Mouse (Mus musculus) duodenum, adult 2 months (tissue): Measurements from ENCODE around the gene Olfr576. TPM values are rescaled to one million over a fixed set of nuclear protein-coding genes. Genes with fewer than 3 reads are reported as not detected.

Experiments used
- polyA plus RNA-seq: library from polyadenylated mRNA; depleted of rRNA; stranded (reverse); fragments of >200 nt; gene quantifications from 2 replicates; pipeline ENCODE4 v1.2.3, GENCODE M21; 2012; ENCODE audit warnings: low replicate concordance; rRNA removed

The Olfr576 gene
- not detected in 2 replicates for polyA plus RNA-seq

DNA sequence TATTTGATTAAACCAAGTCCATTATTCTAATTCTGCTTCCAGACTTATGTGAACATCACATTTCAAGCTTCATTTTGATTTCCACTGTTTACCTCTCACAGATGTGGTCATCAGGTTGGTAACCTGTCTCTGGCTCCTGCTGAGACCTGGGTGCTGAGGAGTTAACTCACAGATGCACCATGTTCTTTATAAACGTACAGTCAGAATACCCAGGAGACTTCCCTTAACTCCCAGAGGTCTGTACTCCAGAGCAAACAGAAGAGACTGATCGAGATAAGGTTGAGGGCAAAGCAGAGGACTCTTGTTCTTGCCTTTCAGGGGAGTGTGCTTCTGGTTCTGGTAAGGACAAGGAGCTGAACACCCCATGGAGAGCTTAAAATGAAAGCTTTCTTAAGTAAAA, at the start of gene Olfr576:
Gene Olfr576 (plus strand): TSS at position 301 of the 400 bp plus-strand sequence.

DNA sequence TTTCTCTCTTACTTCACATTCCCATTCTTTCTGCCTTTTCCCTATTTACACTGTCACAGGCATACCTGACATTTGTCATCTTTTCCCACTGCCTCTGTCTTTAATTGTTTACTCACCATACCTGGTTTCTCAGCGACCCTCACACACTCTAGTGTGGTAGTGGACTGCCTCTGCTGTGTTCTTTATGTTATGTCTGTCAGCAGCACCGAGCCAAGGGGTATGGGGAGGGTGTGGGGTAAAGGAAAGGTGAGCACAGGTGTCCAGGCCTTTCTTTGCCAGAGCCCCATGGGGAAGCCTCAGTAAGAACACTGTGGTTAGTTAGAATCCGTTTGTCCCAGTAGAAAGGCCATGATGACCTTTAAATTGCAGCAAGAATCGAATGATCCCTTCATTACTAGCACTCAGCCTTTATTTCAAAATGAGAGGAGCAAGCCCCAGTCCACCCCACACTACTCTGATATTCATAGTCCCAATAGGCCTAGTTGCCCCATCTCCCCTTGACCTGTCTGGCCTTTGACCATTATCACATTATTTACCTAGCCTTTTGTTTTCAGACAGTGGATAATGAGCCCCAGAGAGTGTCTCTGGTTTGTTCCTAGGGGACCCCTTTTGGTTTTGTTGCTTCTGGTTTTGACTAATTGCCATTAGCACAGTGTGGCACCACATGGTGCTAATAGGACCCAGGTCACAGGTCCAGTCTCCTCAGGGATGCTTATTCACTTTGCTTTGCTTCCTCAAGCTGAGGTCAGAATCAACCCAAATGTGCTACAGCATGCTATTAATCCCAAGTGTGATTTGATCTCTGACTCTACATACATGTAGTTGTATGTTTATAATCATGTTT, 45.2 kb upstream of the Olfr576 start, which contains the start of gene Olfr571:
Gene Olfr571 (minus strand): TSS at position 505 of the 844 bp plus-strand sequence.

DNA sequence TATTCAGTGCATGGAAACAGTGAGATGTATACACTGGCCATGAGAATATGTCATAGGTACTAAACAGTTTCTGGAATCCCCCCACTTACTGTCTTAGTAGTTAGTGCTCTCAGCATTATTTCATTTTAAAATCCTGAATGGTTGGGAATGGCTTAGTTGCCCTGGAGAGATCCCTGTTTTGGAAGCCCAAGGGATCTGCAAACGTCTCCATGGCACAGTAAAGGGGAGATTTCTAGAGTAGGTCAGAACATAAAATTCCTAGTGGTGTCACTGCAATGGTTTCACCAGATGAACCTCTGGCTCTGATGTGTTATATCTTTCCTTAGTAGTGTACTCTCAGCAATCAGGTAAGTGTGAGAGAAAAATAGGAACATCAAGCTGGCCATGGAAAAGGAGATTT, 38.4 kb upstream of the Olfr576 start, which contains the start of gene Olfr572:
Gene Olfr572 (plus strand): TSS at position 301 of the 400 bp plus-strand sequence.

GRCm38 (mm10) chr7:102942475-102942874, 20.0 kb upstream of the Olfr576 start, which contains the start of gene Olfr573-ps1:
TSS of gene Olfr573-ps1 (minus strand) at chr7:102942575.

DNA sequence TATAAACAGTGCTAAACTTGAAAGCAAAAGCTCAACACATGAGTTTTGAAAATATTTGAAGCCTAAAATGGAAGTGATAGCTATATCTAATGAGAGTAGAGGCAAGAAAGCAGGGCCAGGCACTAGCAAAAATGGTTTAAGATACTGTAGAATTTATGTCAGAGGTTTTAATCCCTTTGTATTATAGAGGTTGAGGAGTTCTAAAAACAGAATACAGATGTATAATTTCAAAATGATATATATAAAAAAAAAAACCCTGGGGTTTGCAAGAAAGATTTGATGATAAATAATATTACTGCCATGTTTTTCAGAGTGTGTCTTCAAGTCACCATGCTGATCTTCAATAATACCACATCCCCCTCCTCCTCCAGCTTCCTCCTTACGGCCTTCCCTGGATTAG, 14.3 kb upstream of the Olfr576 start, which contains the start of gene Olfr574:
Gene Olfr574 (plus strand): TSS at position 301 of the 400 bp plus-strand sequence.

DNA sequence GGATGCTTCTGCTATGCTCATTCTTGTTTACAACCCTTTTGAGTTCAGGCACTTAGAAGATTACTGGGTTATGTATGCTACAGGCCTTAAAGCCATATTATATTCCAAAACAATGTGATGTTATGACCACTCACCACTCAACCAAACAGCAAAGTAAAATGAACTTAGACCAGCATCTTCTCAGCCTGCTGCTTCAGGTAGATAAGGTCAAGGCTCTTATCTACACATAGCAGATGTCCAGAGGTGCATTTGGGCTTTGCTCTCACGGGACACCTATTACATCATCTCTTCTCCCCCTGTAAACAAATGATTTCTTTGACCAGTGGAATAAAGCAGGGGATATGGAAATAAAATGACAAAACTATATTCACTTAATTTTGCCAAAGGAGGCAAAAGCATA, 3.9 kb upstream of the Olfr576 start, which contains the start of gene Olfr575:
Gene Olfr575 (minus strand): TSS at position 183 of the 400 bp plus-strand sequence.

GRCm38 (mm10) chr7:102975843-102976242, 13.4 kb downstream of the Olfr576 start, which contains the start of gene Olfr577:
TSS of gene Olfr577 (minus strand) at chr7:102975943.

DNA sequence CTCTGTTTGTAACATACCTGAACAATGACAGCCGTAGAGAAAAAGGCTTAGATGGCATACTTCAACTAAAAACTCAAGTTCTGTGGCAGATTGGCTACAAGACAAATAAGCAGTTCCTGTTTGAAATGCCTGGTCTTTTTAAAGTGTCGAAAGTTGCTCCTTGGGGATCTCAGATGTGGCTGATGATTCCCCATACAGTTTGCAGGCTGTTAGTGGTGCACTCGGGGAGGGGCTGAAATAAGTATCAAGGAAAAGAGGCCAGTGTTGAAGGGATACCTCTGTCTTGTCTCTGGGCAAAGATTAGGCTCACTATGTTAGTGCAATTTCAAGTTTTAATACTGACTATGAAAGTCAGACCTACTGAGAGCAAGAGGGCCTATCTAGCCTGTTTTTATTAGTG, 26.8 kb downstream of the Olfr576 start, which contains the start of gene Olfr578:
Gene Olfr578 (minus strand): TSS at position 101 of the 400 bp plus-strand sequence.

Other genes with a start within 250 kb of the Olfr576 start
- not detected in 2 replicates for gene Olfr33, start 243.6 kb upstream of the Olfr576 start, polyA plus RNA-seq
- gene Olfr559, start 235.2 kb upstream of the Olfr576 start, polyA plus RNA-seq = not detected in 2 replicates
- gene Olfr560, start 203.3 kb upstream of the Olfr576 start, polyA plus RNA-seq = not detected in 2 replicates
- 0.24 and 0.67 TPM in 2 replicates for gene Olfr78, start 203.2 kb upstream of the Olfr576 start, polyA plus RNA-seq
- not detected in 2 replicates for gene Olfr561, start 191.4 kb upstream of the Olfr576 start, polyA plus RNA-seq
- gene Olfr564, start 159.2 kb upstream of the Olfr576 start, polyA plus RNA-seq = not detected in 2 replicates
- not detected in 2 replicates for gene Olfr566, start 103.9 kb upstream of the Olfr576 start, polyA plus RNA-seq
- not detected in 2 replicates for gene Olfr568, start 85.5 kb upstream of the Olfr576 start, polyA plus RNA-seq
- gene Olfr569, start 71.8 kb upstream of the Olfr576 start, polyA plus RNA-seq = not detected in 2 replicates
- not detected in 2 replicates for gene Olfr570, start 68.1 kb upstream of the Olfr576 start, polyA plus RNA-seq
- not detected in 2 replicates for gene Olfr571, start 45.1 kb upstream of the Olfr576 start, polyA plus RNA-seq
- not detected in 2 replicates for gene Olfr572, start 38.3 kb upstream of the Olfr576 start, polyA plus RNA-seq
- gene Olfr573-ps1, start 20.1 kb upstream of the Olfr576 start, polyA plus RNA-seq = not detected in 2 replicates
- gene Olfr574, start 14.2 kb upstream of the Olfr576 start, polyA plus RNA-seq = not detected in 2 replicates
- gene Olfr575, start 3.9 kb upstream of the Olfr576 start, polyA plus RNA-seq = not detected in 2 replicates
- gene Olfr577, start 13.3 kb downstream of the Olfr576 start, polyA plus RNA-seq = not detected in 2 replicates
- gene Olfr578, start 26.7 kb downstream of the Olfr576 start, polyA plus RNA-seq = not detected in 2 replicates
- not detected in 2 replicates for gene Olfr582, start 75.4 kb downstream of the Olfr576 start, polyA plus RNA-seq
- gene Olfr583, start 88.6 kb downstream of the Olfr576 start, polyA plus RNA-seq = not detected in 2 replicates
- not detected in 2 replicates for gene Olfr584, start 119.2 kb downstream of the Olfr576 start, polyA plus RNA-seq
- not detected in 2 replicates for gene Olfr585, start 135.1 kb downstream of the Olfr576 start, polyA plus RNA-seq
- not detected in 2 replicates for gene Olfr586, start 163.0 kb downstream of the Olfr576 start, polyA plus RNA-seq
- not detected in 2 replicates for gene Olfr588-ps1, start 178.2 kb downstream of the Olfr576 start, polyA plus RNA-seq
- gene Olfr589, start 193.7 kb downstream of the Olfr576 start, polyA plus RNA-seq = not detected in 2 replicates
- gene Olfr591, start 215.7 kb downstream of the Olfr576 start, polyA plus RNA-seq = not detected in 2 replicates
- gene Olfr592, start 222.1 kb downstream of the Olfr576 start, polyA plus RNA-seq = not detected in 2 replicates
- not detected in 2 replicates for gene Olfr593, start 249.2 kb downstream of the Olfr576 start, polyA plus RNA-seq